Mouse (Mus musculus) neural tube, embryonic 11.5 days (tissue): Measurements from ENCODE around the gene Cfap65. TPM values are rescaled to one million over a fixed set of nuclear protein-coding genes. Genes with fewer than 3 reads are reported as not detected.
A peak's percentile ranks its signal among the peaks of the same experiment; 100 is the strongest.

Experiments used
- ATAC-seq: fragments of 200-750 bp; cut with Nextera tagmentation; 2 replicates; pipeline ENCODE4 v1.8.0; 2017; ENCODE audit warnings: moderate number of reproducible peaks, mild to moderate bottlenecking, moderate TSS enrichment, moderate library complexity; ENCODE audit not compliant: insufficient read depth, low FRiP score, low TSS enrichment
- DNase-seq: peaks from one replicate; pipeline ENCODE4 v3.0.0-alpha.2; 2015; ENCODE audit warnings: low spot score
- H3K27ac ChIP-seq: fragments of 300-500 bp; sonication (generic); 2 replicates; pipeline ENCODE4 v1.5.1; 2014; ENCODE audit warnings: low read depth, mild to moderate bottlenecking, low read length
- H3K27me3 ChIP-seq: fragments of 300-500 bp; sonication (generic); 2 replicates; pipeline ENCODE4 v1.6.1; 2014; ENCODE audit warnings: mild to moderate bottlenecking, low read length, mixed read lengths; ENCODE audit not compliant: control insufficient read depth, insufficient read depth
- H3K36me3 ChIP-seq: fragments of 300-500 bp; sonication (generic); 2 replicates; pipeline ENCODE4 v1.6.1; 2014; ENCODE audit warnings: mild to moderate bottlenecking, low read length, moderate library complexity, mixed read lengths; ENCODE audit not compliant: control insufficient read depth, insufficient read depth
- H3K4me1 ChIP-seq: fragments of 300-500 bp; sonication (generic); 2 replicates; pipeline ENCODE4 v1.6.1; 2014; ENCODE audit warnings: low read length, mixed read lengths; ENCODE audit not compliant: control insufficient read depth, insufficient read depth
- H3K4me2 ChIP-seq: fragments of 300-500 bp; sonication (generic); 2 replicates; pipeline ENCODE4 v1.6.1; 2014; ENCODE audit warnings: low read depth, mild to moderate bottlenecking, moderate library complexity
- H3K4me3 ChIP-seq: fragments of 300-500 bp; sonication (generic); 2 replicates; pipeline ENCODE4 v1.5.1; 2014; ENCODE audit warnings: low read depth, low read length
- H3K9ac ChIP-seq: fragments of 300-500 bp; sonication (generic); 2 replicates; pipeline ENCODE4 v1.6.1; 2014; ENCODE audit warnings: mild to moderate bottlenecking, low read length
- H3K9me3 ChIP-seq: fragments of 300-500 bp; sonication (generic); 2 replicates; pipeline ENCODE4 v1.6.1; 2016; ENCODE audit warnings: low read length; ENCODE audit not compliant: control insufficient read depth
- WGBS: fragments of 180-500 bp; shearing (Covaris S2); extraction: QIAGEN DNeasy Blood & Tissue Kit; methylation state at CpG from one replicate; pipeline ENCODE4 v1.1.7; 2014; 5-methylcytosine and 5-hydroxymethylcytosine counted together
- polyA plus RNA-seq: library from polyadenylated mRNA; unstranded; fragments of >200 nt; fragmentation: Nextera tagmentation; extraction: Ambion mirVana; gene quantifications from 2 replicates; pipeline ENCODE4 v1.2.1, GENCODE M21; 2014

The Cfap65 gene
- polyA plus RNA-seq, 1 experiment from 2014 or later, result 0.08 TPM

DNA sequence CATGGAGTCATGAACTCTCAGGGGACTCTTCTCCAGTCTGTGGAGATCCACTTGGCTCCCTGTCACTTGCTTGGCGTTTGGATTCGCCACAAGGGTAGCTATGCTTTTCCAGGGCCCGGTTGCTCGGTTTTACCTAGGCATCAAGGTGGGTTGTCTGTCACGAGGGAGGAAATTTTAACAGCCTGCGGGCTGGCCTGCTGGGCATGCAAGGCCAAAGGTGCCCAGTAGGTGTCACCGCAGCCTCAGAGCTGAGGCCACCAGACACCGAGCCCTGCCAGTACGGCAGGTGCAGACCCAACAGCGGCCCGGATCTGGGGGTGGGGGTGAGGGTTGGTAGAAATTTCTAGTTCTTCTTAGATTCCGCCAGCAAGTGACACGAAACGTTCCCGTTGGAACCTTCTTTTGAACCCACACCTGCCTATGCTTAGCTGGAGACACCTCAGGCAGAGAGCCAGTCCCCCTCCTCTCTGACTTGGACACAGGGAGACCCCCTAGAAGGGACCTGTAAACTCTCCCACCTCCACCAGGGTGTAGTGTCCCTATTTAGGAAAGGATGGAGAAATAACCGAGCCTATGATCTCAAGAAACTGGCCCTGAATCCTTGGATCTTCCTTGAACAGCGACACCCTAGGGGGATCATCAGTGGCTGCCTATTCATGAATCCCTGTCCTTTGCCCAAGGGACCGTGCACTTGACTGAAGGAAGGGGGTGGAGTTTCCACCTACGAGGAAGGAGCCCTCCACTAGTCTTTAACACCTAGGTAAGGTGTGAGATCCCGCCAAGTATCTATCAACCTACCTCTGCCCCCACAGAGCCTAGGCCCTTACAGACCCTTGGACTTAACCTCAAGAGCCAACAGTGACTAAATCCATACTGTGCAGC lies 13.6 kb upstream of the Cfap65 start:
- no peak overlapping the region for H3K27ac ChIP-seq
- H3K27me3 ChIP-seq, result peaks cover 81% of the 10 kb centered on the region
- H3K9me3 ChIP-seq, result no peaks in the 10 kb centered on the region
- peaks cover 10% of the 10 kb centered on the region; the same call in 1 of the 2 replicates for H3K4me1 ChIP-seq
- no peak overlapping the region for H3K4me3 ChIP-seq
- no peak overlapping the region for H3K9ac ChIP-seq
- DNase-seq (peak; percentile 70), ATAC-seq (0 out of 2 replicates have a peak, but pooled peaks have one; percentile 48)
- peak overlapping the region; percentile 50; the same call in 1 of the 2 replicates for H3K4me2 ChIP-seq
- WGBS, result 2% methylated on average over 20 of the region's 20 CpGs
- no peaks in the 10 kb centered on the region for H3K36me3 ChIP-seq

DNA sequence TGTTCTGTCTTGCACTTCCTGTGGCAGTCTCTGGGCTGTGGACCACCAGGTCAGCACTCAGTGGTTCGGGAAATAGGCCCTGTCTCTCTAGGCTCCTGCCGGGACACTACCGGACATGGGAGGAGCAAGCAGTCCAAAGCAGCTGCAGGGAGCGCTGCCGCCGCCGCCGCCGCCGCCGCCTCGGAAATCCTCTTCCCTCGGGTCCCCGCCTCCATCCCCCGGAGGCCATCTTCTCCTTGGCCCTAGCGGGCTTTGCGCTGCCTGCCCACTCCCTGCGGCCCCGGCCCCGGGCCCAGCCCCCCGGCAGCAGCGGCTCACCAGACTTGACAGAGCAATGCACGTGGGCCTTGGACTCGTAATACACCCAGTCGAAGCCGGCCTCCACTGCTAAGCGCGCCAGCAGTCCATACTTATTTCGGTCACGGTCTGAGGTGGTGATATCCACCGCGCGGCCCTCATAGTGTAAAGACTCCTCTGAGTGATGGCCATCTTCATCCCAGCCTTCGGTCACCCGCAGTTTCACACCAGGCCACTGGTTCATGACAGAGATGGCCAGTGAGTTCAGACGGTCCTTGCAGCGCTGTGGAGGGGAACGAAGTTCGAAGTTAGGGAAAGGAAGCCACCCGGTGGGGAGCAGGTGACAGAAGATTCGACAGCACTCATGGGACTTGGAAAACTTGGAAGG lies 12.7 kb upstream of the Cfap65 start:
- H3K9me3 ChIP-seq, result no peaks in the 10 kb centered on the region
- peak; percentile 55 for DNase-seq
- H3K4me2 ChIP-seq, result peak overlapping the region; percentile 50
- peak overlapping the region; percentile 16; the same call in 1 of the 2 replicates for H3K4me3 ChIP-seq
- no peaks in the 10 kb centered on the region for H3K36me3 ChIP-seq
- peaks cover 10% of the 10 kb centered on the region; the same call in 1 of the 2 replicates for H3K4me1 ChIP-seq
- H3K27ac ChIP-seq, result no peak overlapping the region
- H3K9ac ChIP-seq, result peak overlapping the region; percentile 14; the same call in 1 of the 2 replicates
- no peak for ATAC-seq
- 2% methylated on average over 39 of the region's 41 CpGs for WGBS
- peaks cover 72% of the 10 kb centered on the region for H3K27me3 ChIP-seq

DNA sequence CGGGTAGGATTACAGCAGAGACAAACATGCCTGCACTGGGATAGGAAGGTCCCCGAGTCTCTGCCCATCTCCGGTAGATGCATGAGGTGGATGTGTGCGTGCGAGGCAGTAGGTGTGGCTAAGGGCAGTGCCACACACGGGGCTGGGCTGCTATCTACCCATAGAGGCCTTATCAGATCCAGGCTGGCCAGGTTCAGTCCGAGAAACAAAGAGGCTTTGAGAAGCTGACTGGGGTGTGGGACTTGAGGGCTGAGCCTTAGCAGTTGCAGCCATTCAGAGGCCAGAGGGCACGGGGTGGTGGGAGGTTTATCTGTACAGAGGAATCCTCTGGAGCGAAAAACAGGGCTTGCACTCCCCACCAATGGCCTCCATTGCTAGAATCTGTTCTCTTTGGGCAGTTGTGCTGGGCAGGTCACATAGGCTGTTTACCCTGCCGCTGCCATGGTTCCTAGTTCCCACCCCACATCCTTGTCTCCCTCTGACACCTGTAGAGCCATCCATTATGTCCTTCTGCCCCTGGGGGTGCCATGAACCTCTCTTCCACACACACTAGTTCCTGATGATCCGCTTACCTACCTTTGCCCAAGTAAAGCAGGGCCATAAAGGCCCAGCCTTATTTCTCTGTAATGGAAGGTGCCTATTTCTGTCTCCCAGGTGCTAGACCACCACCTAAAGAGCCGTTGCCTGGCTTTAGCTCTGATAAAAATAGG lies 6.4 kb upstream of the Cfap65 start:
- Histone ChIP-seq H3K9me3 (no peaks in the 10 kb centered on the region), H3K27ac (no peak overlapping the region), H3K36me3 (no peaks in the 10 kb centered on the region), H3K4me3 (no peak overlapping the region), H3K4me1 (no peaks in the 10 kb centered on the region), H3K9ac (no peak overlapping the region), H3K27me3 (peaks cover 13% of the 10 kb centered on the region), H3K4me2 (no peak overlapping the region)
- WGBS, result 61% methylated on average over 12 of the region's 12 CpGs
- DNase-seq (no peak), ATAC-seq (no peak)

DNA sequence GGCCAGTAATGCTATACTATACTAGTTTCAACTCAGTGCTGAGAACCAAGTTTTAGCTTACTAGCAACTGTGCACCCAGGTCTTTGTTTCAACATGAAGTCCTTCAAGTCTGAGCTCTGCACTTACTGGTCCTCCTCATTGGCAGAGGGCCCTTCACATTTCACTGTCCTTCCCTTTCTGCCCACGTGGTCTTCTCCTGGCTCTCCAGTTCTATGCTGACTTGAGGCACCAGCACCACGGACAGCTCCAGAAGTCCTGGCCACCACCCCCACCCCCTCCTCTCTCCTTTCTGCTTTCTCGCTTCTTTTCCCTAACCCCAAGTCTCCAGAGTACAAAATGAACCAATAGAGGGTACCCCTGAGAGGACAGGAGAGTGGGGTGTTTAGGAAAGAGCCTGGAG lies 4.4 kb upstream of the Cfap65 start:
- H3K4me2 ChIP-seq, result no peak overlapping the region
- H3K36me3 ChIP-seq, result no peaks in the 10 kb centered on the region
- H3K9ac ChIP-seq, result no peak overlapping the region
- no peaks in the 10 kb centered on the region for H3K9me3 ChIP-seq
- peaks cover 4% of the 10 kb centered on the region; the same call in 1 of the 2 replicates for H3K27me3 ChIP-seq
- no peak overlapping the region for H3K4me3 ChIP-seq
- no peak overlapping the region for H3K27ac ChIP-seq
- H3K4me1 ChIP-seq, result no peaks in the 10 kb centered on the region
- ATAC-seq, result no peak
- WGBS, result 10% methylated on average over 3 of the region's 3 CpGs
- DNase-seq, result no peak

DNA sequence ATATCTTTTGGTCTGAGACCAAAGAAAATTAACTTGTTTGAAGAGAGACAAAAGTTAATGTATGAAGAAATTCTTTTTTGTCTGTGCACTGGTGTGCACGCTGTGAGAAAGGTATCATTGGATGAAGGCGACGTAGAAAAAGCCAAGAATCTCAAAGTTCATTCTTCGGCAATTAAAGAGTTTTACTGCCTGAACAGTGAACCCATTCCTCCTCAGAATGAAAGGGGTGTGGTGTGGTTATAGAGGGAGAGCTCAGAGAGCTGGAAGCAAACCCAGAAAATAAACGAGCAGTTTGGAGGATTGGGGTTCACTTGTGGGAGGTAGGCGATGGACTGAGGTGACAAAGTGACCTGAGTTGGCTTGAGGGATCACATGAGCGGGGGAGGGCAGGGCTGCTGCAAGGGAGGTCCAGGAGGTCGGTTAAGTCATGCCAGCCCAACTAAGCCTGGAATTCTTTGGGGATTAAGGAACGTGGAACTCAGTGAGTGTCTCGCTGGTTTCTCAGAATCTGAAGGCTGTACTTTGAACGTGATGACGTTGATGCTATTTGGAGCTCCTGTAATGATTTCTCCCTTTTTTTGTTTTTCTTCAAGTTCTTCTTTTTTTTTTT lies 927 bp upstream of the Cfap65 start:
- WGBS, result 50% methylated on average over 12 of the region's 12 CpGs

DNA sequence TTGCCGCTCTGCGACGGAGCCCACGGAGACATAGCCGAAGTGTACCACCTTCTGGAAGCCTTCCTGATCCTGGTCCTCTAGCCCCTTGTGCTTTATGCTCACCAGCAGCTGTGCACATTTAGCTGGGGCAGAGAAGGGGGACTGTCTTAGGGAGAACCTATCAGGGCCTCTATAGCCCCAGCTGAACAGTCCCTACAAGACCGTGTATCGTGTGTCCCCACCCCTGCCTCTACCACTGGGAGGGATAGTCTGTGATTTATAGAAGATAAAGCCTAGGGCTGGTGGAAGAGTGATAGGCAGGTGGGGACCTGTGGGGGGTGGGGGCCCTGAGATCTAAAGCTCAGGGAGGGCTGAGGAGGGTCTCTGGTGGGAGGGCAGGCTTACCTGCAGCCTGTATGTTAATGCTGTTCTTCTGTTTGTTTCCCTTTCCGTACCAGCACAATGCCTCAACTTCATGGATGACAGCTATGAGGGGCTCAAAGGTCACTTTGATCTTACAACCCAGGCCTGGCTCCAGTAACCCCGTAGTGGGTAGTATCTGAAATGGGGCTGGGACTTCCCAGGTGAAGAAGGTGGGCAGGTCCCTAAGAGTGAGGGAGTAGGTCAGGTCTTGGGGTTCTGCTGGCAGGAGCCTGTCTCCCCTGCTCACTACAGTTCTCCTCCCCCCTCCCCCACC lies 7.6 kb downstream of the Cfap65 start:
- WGBS, result 76% methylated on average over 9 of the region's 9 CpGs
- no peak overlapping the region for H3K27ac ChIP-seq
- H3K4me1 ChIP-seq, result no peaks in the 10 kb centered on the region
- H3K4me2 ChIP-seq, result no peak overlapping the region
- ATAC-seq, result no peak
- H3K9me3 ChIP-seq, result no peaks in the 10 kb centered on the region
- no peak overlapping the region for H3K9ac ChIP-seq
- no peak overlapping the region for H3K4me3 ChIP-seq
- H3K27me3 ChIP-seq, result no peaks in the 10 kb centered on the region; the same call in 1 of the 2 replicates
- DNase-seq, result no peak
- no peaks in the 10 kb centered on the region for H3K36me3 ChIP-seq

More for the DNA sequence above, 927 bp upstream of the Cfap65 start:
- Histone ChIP-seq H3K9ac (no peak overlapping the region), H3K4me3 (no peak overlapping the region), H3K4me2 (no peak overlapping the region), H3K4me1 (no peaks in the 10 kb centered on the region), H3K9me3 (no peaks in the 10 kb centered on the region), H3K27me3 (peaks cover 6% of the 10 kb centered on the region; the same call in 1 of the 2 replicates), H3K36me3 (no peaks in the 10 kb centered on the region), H3K27ac (no peak overlapping the region)
- no peak for ATAC-seq
- DNase-seq, result no peak

DNA sequence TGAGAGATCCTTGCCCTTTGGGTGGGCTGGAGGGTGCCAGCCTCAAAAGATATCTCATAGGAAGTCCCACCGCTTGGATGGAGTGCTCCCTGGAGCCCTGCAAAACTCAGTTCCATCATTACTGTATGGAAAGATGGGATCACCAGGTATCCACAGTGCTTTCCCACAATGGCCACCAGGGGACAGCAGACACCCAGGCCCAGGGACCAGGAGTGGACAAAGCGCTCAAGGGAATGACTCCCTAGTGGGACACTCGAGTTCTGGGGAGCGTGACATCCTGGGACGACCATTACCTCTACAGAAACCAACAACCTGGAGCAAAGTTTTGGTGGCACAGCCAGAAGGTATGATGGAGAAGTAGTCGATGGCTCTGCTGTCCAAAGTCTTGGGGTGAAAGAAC lies 8.7 kb downstream of the Cfap65 start:
- DNase-seq (peak; percentile 58), ATAC-seq (no peak)
- no peak overlapping the region for H3K4me3 ChIP-seq
- WGBS, result 35% methylated on average over 6 of the region's 6 CpGs
- no peak overlapping the region for H3K27ac ChIP-seq
- no peak overlapping the region for H3K4me2 ChIP-seq
- no peaks in the 10 kb centered on the region for H3K9me3 ChIP-seq
- no peak overlapping the region for H3K9ac ChIP-seq
- no peaks in the 10 kb centered on the region; the same call in 1 of the 2 replicates for H3K27me3 ChIP-seq
- no peaks in the 10 kb centered on the region for H3K4me1 ChIP-seq
- H3K36me3 ChIP-seq, result no peaks in the 10 kb centered on the region

DNA sequence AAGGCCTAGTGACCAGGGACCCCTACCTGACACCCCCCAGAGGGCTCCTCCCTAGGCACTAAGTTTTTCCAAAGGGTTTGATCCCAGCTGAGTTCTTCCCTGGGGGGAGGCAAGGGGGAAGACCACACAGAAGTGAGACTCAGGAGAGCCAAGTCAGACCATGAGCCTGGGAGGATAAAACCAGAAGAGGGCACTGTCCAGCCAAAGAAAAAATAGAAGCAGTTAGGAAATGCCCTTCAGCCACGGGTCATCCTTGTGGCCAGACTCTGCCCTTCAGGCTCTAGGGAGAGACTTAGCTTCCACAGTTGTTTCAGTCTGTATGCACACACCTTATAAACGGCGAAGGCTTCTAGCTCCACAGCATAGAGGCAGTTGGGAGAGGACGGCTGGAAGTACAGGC lies 10.9 kb downstream of the Cfap65 start:
- Histone ChIP-seq H3K4me1 (no peaks in the 10 kb centered on the region), H3K4me3 (no peak overlapping the region), H3K9me3 (no peaks in the 10 kb centered on the region), H3K9ac (no peak overlapping the region), H3K27ac (no peak overlapping the region), H3K36me3 (no peaks in the 10 kb centered on the region), H3K27me3 (no peaks in the 10 kb centered on the region; the same call in 1 of the 2 replicates), H3K4me2 (no peak overlapping the region)
- ATAC-seq, result no peak
- no peak for DNase-seq
- whole genome bisulfite sequencing, result 62% methylated on average over 4 of the region's 4 CpGs
